Mouse (Mus musculus) Patski (cell line): ENCODE measurements around the gene Olfr524. TPM values are rescaled to one million over a fixed set of nuclear protein-coding genes. Genes with fewer than 3 reads are reported as not detected.

Experiments used
- ATAC-seq: fragments of 100-300 bp; one replicate; pipeline ENCODE4 v1.8.0; 2021
- CTCF ChIA-PET: fragments of 350-600 bp; sonication (Branson Sonifier 250); formaldehyde crosslinking; loops from one replicate; lab custom pipeline; 2022; ENCODE audit warnings: inconsistent platforms; lab: Charles Lee
- POLR2A ChIA-PET: fragments of 350-600 bp; sonication (Branson Sonifier 250); formaldehyde crosslinking; loops from one replicate; lab custom pipeline; 2022; ENCODE audit warnings: antibody characterized with exemption, inconsistent platforms; lab: Charles Lee
- DNase-seq: peaks from one replicate; pipeline ENCODE4 v3.0.0-alpha.2; 2011; ENCODE audit warnings: low read depth, low spot score
- H3K27me3 ChIP-seq: fragments of 371-371 bp; one replicate; pipeline ENCODE4 v1.5.1; 2021
- CTCF ChIP-seq: fragments of 100-300 bp; IDR thresholded peaks from one replicate; pipeline ENCODE4 v1.5.1; 2021
- in situ Hi-C: fragments of 300-500 bp; cut with MboI; formaldehyde crosslinking; loops from 3 replicates; pipeline ENCODE4 v1.11.1; 2018; ENCODE audit warnings: low pct_unique_long_range_greater_than_20kb, mixed read lengths
- polyA plus RNA-seq: library from polyadenylated mRNA; unstranded; gene quantifications from one replicate; pipeline ENCODE4 v1.2.3, GENCODE M21; 2021

The Olfr524 gene
- polyA plus RNA-seq, 1 experiment from 2014 or later: not detected

DNA sequence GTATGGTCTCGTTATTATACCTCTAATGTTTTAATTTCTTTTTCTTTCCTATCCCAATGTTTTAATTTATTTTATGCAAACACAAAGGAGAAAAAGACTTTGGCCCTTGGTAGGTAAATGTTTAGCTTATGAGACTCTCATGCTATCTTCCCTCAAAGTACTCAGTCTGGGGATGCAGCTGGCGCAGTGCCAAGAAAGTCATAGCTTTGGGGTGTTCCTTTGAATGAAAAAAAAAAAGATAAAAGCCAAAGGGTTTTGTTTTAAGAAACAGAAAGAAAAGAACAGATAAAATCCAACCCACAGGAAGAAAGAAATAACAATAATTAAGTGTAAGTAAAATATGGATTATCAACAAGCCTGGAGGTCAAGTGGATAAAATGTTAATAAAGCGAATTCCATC is 2.9 kb upstream of the Olfr524 start:
- POLR2A ChIA-PET: no interaction called here
- no peak for DNase-seq

DNA sequence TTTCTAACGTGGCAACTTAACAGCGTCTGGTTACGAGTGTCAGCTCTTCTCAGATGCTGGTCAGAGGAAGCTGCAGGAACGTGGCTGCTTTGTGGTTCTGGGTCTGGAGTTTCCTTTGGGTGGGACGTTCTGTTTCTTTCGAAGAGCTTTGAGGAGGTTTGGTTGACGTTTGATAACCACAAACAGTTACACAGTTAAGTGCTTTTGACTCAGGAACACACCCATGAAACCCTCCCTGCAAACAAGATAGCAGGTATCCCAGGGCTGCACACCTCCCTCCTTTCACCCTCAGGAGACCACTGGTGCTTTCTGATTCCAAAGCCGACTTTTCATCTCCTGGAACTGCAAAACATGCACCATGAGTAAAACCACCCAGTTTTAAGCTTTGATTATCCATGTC is 2.4 kb upstream of the Olfr524 start:
- in situ Hi-C loops: no loop called here
- TF ChIP-seq CTCF: no peak
- H3K27me3 ChIP-seq: peaks cover 9% of the 10 kb centered on the region
- DNase-seq: no peak
- ATAC-seq: no peak
- ChIA-PET CTCF (interaction anchor here (3.3 kb wide), 1 partner anchor 20 kb away, joined by 11 read pairs; no protein-coding TSS in a partner anchor), POLR2A (no interaction called here)

More for the DNA sequence above, 2.9 kb upstream of the Olfr524 start:
- peaks cover 9% of the 10 kb centered on the region for H3K27me3 ChIP-seq
- TF ChIP-seq CTCF: no peak
- ATAC-seq: no peak
- in situ Hi-C loops: no loop called here
- CTCF ChIA-PET: interaction anchor here (3.3 kb wide), 1 partner anchor 21 kb away, joined by 11 read pairs; no protein-coding TSS in a partner anchor

DNA sequence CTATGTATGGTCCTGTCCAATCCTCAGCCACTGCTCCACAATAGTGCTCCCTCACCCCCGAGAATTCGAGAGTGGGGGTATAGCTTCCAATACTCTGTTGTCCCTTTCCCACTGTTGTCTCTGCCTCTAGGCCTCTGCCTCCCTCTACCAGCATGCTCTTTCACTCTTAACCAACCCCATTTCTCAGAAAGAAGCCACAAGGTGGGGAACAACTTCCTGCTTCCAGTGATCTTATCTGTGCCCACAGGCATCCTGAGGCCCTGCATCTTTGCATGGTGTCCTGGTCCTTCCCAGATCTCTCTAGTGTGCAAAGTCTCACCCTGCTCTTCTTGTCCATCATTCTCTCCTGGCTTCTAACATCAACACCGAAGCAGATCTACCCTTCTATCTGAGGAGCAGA is 1.1 kb upstream of the Olfr524 start:
- TF ChIP-seq CTCF: no peak
- in situ Hi-C loops: no loop called here
- DNase-seq (no peak), ATAC-seq (no peak)
- POLR2A ChIA-PET: no interaction called here
- peaks cover 9% of the 10 kb centered on the region for H3K27me3 ChIP-seq
- CTCF ChIA-PET: interaction anchor here (3.3 kb wide), 1 partner anchor 19 kb away, joined by 11 read pairs; no protein-coding TSS in a partner anchor

DNA sequence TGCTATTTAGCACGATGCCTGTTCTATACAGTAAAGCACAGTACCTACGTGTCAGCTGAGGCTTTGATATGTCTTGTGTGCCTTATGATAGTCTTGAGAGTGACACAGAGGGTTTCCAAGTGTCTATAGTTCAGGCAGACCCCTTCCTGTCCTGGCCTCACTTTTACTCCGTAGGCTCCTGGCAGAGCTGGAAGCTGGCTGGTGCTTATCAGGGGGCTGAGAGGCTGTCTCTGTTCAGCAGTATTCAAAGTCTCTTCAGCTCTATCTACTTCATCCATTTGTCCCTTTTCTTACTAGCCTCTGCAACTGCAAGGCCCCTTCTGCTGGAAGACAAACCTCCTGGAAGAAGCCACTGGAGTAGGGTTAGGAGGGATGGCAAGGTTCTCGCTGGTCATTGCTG is 4.7 kb downstream of the Olfr524 start:
- ChIA-PET CTCF (no interaction called here), POLR2A (no interaction called here)
- ATAC-seq (no peak), DNase-seq (no peak)
- TF ChIP-seq CTCF: no peak
- no peaks in the 10 kb centered on the region for H3K27me3 ChIP-seq
- in situ Hi-C loops: no loop called here

DNA sequence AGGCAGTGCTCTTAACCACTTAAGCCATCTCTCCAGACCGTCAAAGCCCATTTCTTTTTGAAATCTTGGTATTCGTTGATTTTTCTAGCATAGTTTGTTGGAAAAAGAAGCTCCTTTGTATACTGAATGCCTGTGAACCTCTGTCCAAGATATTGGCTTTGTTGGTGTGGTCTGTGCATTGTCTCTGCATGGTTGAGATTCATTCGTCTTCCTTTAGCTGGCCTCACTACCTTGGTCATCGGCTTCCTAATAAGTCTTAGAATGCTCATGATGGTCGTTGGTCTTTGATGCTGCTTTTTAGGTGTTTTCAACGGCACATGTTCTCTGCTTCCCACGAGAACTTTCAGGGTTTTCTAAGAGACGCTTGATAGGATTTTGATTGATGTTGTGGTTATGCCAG is 9.8 kb downstream of the Olfr524 start:
- ATAC-seq (no peak), DNase-seq (no peak)
- TF ChIP-seq CTCF: no peak
- in situ Hi-C loops: no loop called here
- ChIA-PET POLR2A (no interaction called here), CTCF (no interaction called here)
- peaks cover 16% of the 10 kb centered on the region for H3K27me3 ChIP-seq

DNA sequence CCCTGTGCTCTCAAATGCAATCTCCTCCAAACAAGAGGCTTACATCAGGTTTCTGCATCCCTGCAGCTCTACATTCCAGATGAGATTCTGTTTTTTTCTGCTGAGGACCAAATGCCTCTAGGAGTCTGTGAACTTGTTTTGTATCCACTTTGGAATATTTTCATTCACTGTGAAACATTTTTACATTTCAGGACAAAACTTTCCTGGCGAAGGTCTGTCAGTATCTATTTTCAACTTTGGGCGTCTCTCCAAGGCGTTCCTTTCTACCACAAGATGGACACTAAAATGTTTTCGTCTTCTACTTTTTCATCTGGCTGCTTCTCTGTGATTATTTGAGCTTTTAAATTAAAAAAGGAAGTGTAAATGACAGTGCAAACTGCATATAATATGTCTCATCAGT is 11.7 kb downstream of the Olfr524 start:
- peaks cover 16% of the 10 kb centered on the region for H3K27me3 ChIP-seq
- DNase-seq (no peak), ATAC-seq (no peak)
- POLR2A ChIA-PET: no interaction called here
- in situ Hi-C loops: no loop called here
- no peak for TF ChIP-seq CTCF
- CTCF ChIA-PET: no interaction called here

DNA sequence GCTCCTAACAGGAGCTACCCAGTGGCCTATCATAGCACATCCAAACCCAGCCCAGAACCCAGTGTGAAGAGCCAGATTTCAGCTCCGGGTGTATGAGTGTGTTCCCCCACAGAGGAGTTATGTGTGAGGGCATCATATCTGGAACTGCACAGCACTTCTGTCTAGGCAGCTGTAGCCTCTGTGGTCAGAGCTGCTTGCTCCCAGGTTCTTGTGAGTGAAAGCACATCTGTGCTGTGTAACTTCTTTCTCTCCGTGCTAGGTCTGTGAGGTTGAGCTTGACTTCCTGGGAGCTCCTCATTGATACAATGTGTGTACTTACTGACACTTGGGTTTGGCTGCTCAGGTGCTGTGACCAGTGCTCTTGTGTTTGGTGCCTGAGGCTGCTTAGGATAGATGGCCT is 12.9 kb downstream of the Olfr524 start:
- in situ Hi-C loops: no loop called here
- DNase-seq (no peak), ATAC-seq (no peak)
- ChIA-PET CTCF (no interaction called here), POLR2A (no interaction called here)
- TF ChIP-seq CTCF: no peak
- peaks cover 16% of the 10 kb centered on the region for H3K27me3 ChIP-seq

DNA sequence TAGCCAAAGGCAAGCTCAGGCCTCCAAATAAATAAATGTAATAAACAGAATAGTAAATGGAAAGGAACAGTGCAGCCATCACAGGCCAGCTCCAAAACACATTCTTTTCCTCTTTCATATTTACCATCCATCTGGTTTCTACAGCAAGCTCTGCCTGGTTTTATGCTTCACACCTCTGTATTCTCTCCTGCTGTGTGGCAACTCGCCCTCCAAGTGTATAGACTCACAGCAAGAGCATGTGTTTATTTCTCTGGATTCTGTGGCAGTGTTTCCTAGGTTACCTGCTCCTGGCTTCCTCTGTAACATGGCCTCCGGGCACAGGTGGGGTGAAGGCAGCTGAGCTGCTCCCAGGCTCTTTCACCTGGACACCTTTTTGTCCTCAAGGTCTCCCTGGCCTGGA is 13.3 kb downstream of the Olfr524 start:
- ATAC-seq (no peak), DNase-seq (no peak)
- in situ Hi-C loops: no loop called here
- ChIA-PET CTCF (no interaction called here), POLR2A (no interaction called here)
- H3K27me3 ChIP-seq: peaks cover 16% of the 10 kb centered on the region
- no peak for TF ChIP-seq CTCF

DNA sequence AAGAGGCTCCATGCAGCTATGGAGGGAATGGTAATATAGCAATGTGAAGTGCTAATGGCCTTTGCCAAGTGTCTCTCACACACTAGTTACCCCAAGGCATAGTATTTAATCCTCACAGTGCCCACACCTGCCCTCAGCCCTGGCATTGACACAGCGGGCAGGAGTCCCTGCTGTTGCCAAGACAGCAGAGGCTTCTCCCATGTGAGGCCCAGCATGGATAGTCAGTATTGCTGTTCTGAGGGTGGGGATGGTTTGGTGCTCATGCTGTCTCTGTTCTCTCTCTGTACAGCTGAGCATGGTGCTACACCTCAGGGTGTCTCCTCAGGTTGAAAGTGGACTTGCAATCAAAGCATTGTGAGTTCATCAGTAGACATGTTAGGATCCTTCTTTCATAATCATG is 15.3 kb downstream of the Olfr524 start:
- CTCF ChIA-PET: no interaction called here

DNA sequence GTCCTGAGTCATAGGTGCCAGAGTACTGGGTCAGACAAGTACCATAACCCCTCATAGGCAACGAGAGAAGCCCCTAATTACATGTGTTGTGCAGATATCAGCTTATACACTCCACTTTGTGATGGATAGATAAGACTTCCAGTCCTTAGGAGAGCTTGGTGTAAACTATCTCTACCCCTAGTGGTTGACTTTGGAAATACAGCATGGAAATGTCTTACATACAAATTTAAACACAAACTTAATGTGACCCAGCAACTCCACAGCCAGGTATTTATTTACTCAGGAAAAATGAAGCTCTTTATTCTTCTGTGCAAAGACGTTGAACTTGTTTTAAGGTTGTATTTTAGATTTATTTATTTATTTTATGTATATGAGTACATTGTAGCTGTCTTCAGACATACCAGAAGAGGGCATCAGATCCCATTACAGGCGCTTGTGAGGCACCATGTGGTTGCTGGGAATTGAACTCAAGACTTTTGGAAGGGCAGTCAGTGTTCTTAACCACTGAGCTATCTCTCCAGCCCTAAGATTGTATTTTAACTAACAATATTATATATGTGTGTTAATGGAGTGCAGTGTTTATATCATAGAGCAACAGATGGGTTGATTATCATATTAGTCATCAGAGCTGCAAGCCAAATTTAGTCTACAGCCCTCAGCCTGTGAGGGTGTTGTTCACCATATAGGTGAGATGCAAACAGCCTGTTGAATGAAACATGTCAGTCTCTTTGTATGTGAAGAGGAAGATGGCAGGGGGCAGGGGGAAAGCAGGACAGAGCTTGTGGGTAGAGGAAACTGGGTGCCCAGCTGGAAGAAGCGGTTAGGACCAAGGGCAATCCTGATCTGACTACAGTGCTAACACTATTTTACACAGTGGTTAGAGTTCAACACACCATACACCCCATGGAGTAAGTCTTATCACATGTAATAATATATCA is 17.1 kb downstream of the Olfr524 start:
- no peak for ATAC-seq
- in situ Hi-C loops: no loop called here

More for the DNA sequence above, 15.3 kb downstream of the Olfr524 start:
- ATAC-seq: no peak
- H3K27me3 ChIP-seq: peaks cover 16% of the 10 kb centered on the region
- no peak for TF ChIP-seq CTCF
- POLR2A ChIA-PET: no interaction called here
- DNase-seq: no peak
- in situ Hi-C loops: no loop called here

More for the DNA sequence above, 17.1 kb downstream of the Olfr524 start:
- CTCF ChIA-PET: interaction anchor here (1.2 to 2.3 kb wide), 3 partner anchors 12 to 24 kb away, joined by 3 to 11 read pairs (median 4); partner anchors contain the start of genes Olfr522 and Olfr524
- H3K27me3 ChIP-seq: peaks cover 11% of the 10 kb centered on the region
- TF ChIP-seq CTCF: peak; percentile 48
- DNase-seq: no peak
- POLR2A ChIA-PET: no interaction called here
